Mouse (Mus musculus) liver, embryonic 14.5 days (tissue): ENCODE measurements around the gene Acacb.

Experiments used
- CTCF ChIP-seq: IDR thresholded peaks from 2 replicates; pipeline ENCODE4 v1.5.1; 2016; ENCODE audit warnings: antibody characterized with exemption, low read depth, control low read depth
- EP300 ChIP-seq: IDR thresholded peaks from 2 replicates; pipeline ENCODE4 v1.6.1; 2016; ENCODE audit warnings: antibody characterized with exemption, low read depth

DNA sequence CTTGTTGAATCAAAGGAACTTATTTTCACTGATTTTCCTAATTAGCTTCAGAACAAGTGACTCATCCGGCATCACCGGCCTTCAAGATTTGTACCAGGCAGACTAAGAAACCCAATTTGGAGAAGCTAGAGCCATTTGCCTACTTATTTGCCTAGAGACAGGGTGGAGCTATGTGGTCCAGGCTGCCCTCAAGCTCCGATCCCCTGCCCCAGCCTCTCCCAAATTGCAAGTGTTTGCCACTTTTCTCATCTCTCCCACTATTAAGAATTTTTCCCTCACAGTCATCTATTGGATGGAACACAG, 139.0 kb downstream of the Acacb start:
- TF ChIP-seq CTCF: no peak
- TF ChIP-seq EP300: no peak
